Mouse (Mus musculus): ENCODE measurements at regions not wholly inside any gene's neighbourhood (a gene's known extent, or its start where the extent isn't known, plus 50 kb on each side); places are given as distances from the start of the nearest gene placed in this dataset.

DNA sequence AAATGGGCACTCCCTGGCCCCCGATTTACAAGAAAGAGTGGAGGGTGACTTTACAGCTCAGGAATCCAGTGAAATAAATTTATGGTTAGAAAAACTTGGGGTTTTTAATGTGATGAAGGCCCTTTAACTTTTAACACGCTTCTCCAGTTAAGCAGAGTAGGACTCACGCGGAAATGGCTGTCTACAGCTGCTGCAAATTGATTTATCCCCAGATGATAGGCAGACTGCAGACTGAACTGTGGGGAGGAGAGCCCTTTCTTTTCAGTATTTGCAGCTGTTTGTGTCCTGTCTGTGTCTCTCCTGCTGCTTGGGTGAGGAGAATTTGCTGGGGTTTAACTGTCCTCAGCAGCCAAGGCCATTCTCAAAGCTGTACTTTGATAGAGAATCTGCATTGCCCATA, 132.0 kb upstream of the Mki67 start:
- no peak for TF ChIP-seq CTCF (IDR thresholded peaks at IDR 0.05)
- no peak for TF ChIP-seq POLR2A (IDR thresholded peaks at IDR 0.05; ENCODE audit: insufficient read depth, low read depth, low read length)
- no peak for TF ChIP-seq EP300 (IDR thresholded peaks at IDR 0.05; ENCODE audit: insufficient read depth, low read depth, low read length)
